Mouse (Mus musculus): ENCODE data around the gene Poldip2. TPM values are rescaled to one million over a fixed set of nuclear protein-coding genes. Genes with fewer than 3 reads are reported as not detected.

Poldip2 gene
- polyA plus RNA-seq, 1 experiment from 2014 or later = 185 TPM

DNA sequence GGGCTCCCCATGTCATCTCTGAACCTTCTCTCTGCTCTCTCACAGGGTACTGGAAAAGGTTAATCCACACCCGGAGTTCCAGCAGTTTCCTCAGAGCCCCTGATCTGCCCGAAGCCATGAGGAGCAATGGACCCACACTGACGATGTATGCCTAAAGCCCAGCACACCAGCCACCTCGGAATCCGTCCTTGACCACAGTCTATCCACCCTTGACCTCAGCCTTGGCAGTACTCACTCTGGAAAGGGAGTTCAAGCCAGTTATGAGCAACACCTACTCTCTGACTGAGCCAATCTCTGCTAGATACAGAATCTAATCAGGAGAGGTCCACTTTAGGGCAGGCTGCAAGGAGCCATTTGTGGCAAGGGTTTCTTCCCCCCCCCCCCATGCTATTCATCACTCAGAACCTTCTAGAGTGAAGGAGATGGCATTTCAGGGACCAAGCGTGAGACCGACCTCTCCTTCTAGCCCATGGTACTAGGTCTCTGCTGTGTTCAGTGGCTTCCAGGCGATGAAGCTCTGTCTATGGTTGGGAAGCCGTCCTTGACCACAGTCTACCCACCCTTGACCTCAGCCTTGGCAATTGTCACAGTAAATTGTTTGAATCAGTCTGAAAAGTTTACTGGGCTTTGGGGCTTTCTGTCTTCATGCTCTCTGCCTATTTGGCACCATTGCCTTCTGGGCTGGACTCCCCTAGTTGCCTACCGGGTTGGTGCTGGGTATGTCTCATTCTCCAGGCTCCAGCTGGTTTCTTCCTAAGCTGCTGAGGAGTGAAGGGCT lies 40.5 kb upstream of the Poldip2 start:
- Histone ChIP-seq H3K36me3 (ENCODE audit: control insufficient read depth, insufficient read depth, low read length) (peaks cover 23% of the 10 kb centered on the region), H3K4me1 (ENCODE audit: control insufficient read depth, insufficient read depth, low read length) (peaks cover 2% of the 10 kb centered on the region; the same call in 1 of the 2 replicates), H3K4me3 (ENCODE audit: low read depth, low read length) (no peak overlapping the region), H3K27ac (ENCODE audit: low read depth, low read length) (no peak overlapping the region), H3K9ac (ENCODE audit: low read length) (no peak overlapping the region), H3K27me3 (replicated peaks; ENCODE audit: control insufficient read depth, insufficient read depth, low read length) (no peaks in the 10 kb centered on the region), H3K4me2 (ENCODE audit: low read length) (no peak overlapping the region), H3K9me3 (replicated peaks; ENCODE audit: control insufficient read depth, low read length) (no peaks in the 10 kb centered on the region)
- no peak for ATAC-seq
- 90% methylated on average over 10 of the region's 10 CpGs for WGBS
- DNase-seq (ENCODE audit: low spot score) = no peak

GRCm38 (mm10) chr11:78475289-78475688 lies 36.7 kb upstream of the Poldip2 start:
- ATAC-seq (no peak), DNase-seq (ENCODE audit: low spot score) (no peak)
- 88% methylated on average over 3 of the region's 3 CpGs for WGBS
- Histone ChIP-seq H3K4me3 (ENCODE audit: low read depth, low read length) (no peak overlapping the region), H3K36me3 (ENCODE audit: control insufficient read depth, insufficient read depth, low read length) (peaks cover 31% of the 10 kb centered on the region), H3K9me3 (replicated peaks; ENCODE audit: control insufficient read depth, low read length) (no peaks in the 10 kb centered on the region), H3K27me3 (replicated peaks; ENCODE audit: control insufficient read depth, insufficient read depth, low read length) (no peaks in the 10 kb centered on the region), H3K4me1 (ENCODE audit: control insufficient read depth, insufficient read depth, low read length) (no peaks in the 10 kb centered on the region), H3K4me2 (ENCODE audit: low read length) (no peak overlapping the region), H3K27ac (ENCODE audit: low read depth, low read length) (no peak overlapping the region), H3K9ac (ENCODE audit: low read length) (no peak overlapping the region)

GRCm38 (mm10) chr11:78483639-78484038 lies 28.4 kb upstream of the Poldip2 start:
- H3K4me1 ChIP-seq (ENCODE audit: control insufficient read depth, insufficient read depth, low read length) = no peaks in the 10 kb centered on the region
- no peak for ATAC-seq
- no peaks in the 10 kb centered on the region for H3K9me3 ChIP-seq (replicated peaks; ENCODE audit: control insufficient read depth, low read length)
- no peak overlapping the region for H3K27ac ChIP-seq (ENCODE audit: low read depth, low read length)
- no peak for DNase-seq (ENCODE audit: low spot score)
- peaks cover 69% of the 10 kb centered on the region for H3K36me3 ChIP-seq (ENCODE audit: control insufficient read depth, insufficient read depth, low read length)
- H3K4me3 ChIP-seq (ENCODE audit: low read depth, low read length) = no peak overlapping the region
- 61% methylated on average over 7 of the region's 7 CpGs for WGBS
- no peak overlapping the region for H3K9ac ChIP-seq (ENCODE audit: low read length)
- no peak overlapping the region for H3K4me2 ChIP-seq (ENCODE audit: low read length)
- H3K27me3 ChIP-seq (replicated peaks; ENCODE audit: control insufficient read depth, insufficient read depth, low read length) = 0 out of 2 replicates have a peak, but pooled peaks cover 2% of the 10 kb centered on the region

DNA sequence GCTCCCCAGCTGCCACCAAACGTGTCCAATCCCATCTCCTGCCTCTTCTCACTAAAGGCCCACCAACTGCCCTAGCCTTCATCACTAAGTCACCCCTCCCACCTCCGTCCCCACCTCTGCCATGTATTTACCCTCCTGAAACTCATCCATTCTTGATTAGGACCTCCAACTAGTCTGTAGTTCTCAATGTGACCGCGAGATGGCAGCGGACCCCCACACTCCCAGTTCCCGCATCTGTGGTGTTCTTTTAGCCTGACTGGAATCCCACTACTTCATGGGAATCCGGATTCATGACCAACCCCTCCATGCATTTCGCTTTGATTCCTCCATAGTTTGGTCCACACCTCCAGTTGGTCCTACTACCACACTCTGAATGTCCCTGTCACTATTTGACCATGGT lies 23.8 kb upstream of the Poldip2 start:
- Histone ChIP-seq H3K27me3 (replicated peaks; ENCODE audit: control insufficient read depth, insufficient read depth, low read length) (peaks cover 5% of the 10 kb centered on the region; the same call in 1 of the 2 replicates), H3K36me3 (ENCODE audit: control insufficient read depth, insufficient read depth, low read length) (peaks cover 37% of the 10 kb centered on the region), H3K9ac (ENCODE audit: low read length) (no peak overlapping the region), H3K4me3 (ENCODE audit: low read depth, low read length) (no peak overlapping the region), H3K4me1 (ENCODE audit: control insufficient read depth, insufficient read depth, low read length) (peaks cover 10% of the 10 kb centered on the region), H3K9me3 (replicated peaks; ENCODE audit: control insufficient read depth, low read length) (no peaks in the 10 kb centered on the region), H3K4me2 (ENCODE audit: low read length) (no peak overlapping the region), H3K27ac (ENCODE audit: low read depth, low read length) (no peak overlapping the region)
- 3% methylated on average over 8 of the region's 8 CpGs for WGBS
- ATAC-seq (peak; percentile 32; the same call in 1 of the 2 replicates), DNase-seq (ENCODE audit: low spot score) (peak; percentile 85)

- WGBS = 11% methylated on average over 48 of the region's 48 CpGs
- H3K9ac ChIP-seq (ENCODE audit: low read length) = peak overlapping the region; percentile 43; the same call in 1 of the 2 replicates
- H3K9me3 ChIP-seq (replicated peaks; ENCODE audit: control insufficient read depth, low read length) = no peaks in the 10 kb centered on the region
- H3K4me3 ChIP-seq (ENCODE audit: low read depth, low read length) = peak overlapping the region; percentile 27
- peaks cover 5% of the 10 kb centered on the region; the same call in 1 of the 2 replicates for H3K27me3 ChIP-seq (replicated peaks; ENCODE audit: control insufficient read depth, insufficient read depth, low read length)
- peaks cover 12% of the 10 kb centered on the region for H3K4me1 ChIP-seq (ENCODE audit: control insufficient read depth, insufficient read depth, low read length)
- H3K36me3 ChIP-seq (ENCODE audit: control insufficient read depth, insufficient read depth, low read length) = peaks cover 22% of the 10 kb centered on the region
- DNase-seq (ENCODE audit: low spot score) (peak; percentile 73), ATAC-seq (peak; percentile 75)
- no peak overlapping the region for H3K27ac ChIP-seq (ENCODE audit: low read depth, low read length)
- peak overlapping the region; percentile 50 for H3K4me2 ChIP-seq (ENCODE audit: low read length)
Observed at GRCm38 (mm10) chr11:78490781-78491241, 21.2 kb upstream of the Poldip2 start.

GRCm38 (mm10) chr11:78495904-78496303 lies 16.1 kb upstream of the Poldip2 start:
- no peak overlapping the region for H3K27ac ChIP-seq (ENCODE audit: low read depth, low read length)
- WGBS = 7% methylated on average over 6 of the region's 6 CpGs
- H3K36me3 ChIP-seq (ENCODE audit: control insufficient read depth, insufficient read depth, low read length) = no peaks in the 10 kb centered on the region
- peak; percentile 28 for DNase-seq (ENCODE audit: low spot score)
- ATAC-seq = no peak
- peak overlapping the region; percentile 87 for H3K4me3 ChIP-seq (ENCODE audit: low read depth, low read length)
- peak overlapping the region; percentile 82 for H3K4me2 ChIP-seq (ENCODE audit: low read length)
- no peaks in the 10 kb centered on the region for H3K9me3 ChIP-seq (replicated peaks; ENCODE audit: control insufficient read depth, low read length)
- peaks cover 15% of the 10 kb centered on the region for H3K4me1 ChIP-seq (ENCODE audit: control insufficient read depth, insufficient read depth, low read length)
- no peaks in the 10 kb centered on the region; the same call in 1 of the 2 replicates for H3K27me3 ChIP-seq (replicated peaks; ENCODE audit: control insufficient read depth, insufficient read depth, low read length)
- H3K9ac ChIP-seq (ENCODE audit: low read length) = peak overlapping the region; percentile 92; the same call in 1 of the 2 replicates

GRCm38 (mm10) chr11:78497071-78497541 lies 14.9 kb upstream of the Poldip2 start:
- DNase-seq (ENCODE audit: low spot score) (no peak), ATAC-seq (peak; percentile 75)
- WGBS = under 1% methylated on average over 44 of the region's 44 CpGs
- Histone ChIP-seq H3K9me3 (replicated peaks; ENCODE audit: control insufficient read depth, low read length) (no peaks in the 10 kb centered on the region), H3K4me2 (ENCODE audit: low read length) (peak overlapping the region; percentile 82), H3K4me3 (ENCODE audit: low read depth, low read length) (peak overlapping the region; percentile 87), H3K27ac (ENCODE audit: low read depth, low read length) (peak overlapping the region; percentile 91), H3K9ac (ENCODE audit: low read length) (peak overlapping the region; percentile 92), H3K36me3 (ENCODE audit: control insufficient read depth, insufficient read depth, low read length) (no peaks in the 10 kb centered on the region), H3K4me1 (ENCODE audit: control insufficient read depth, insufficient read depth, low read length) (peaks cover 12% of the 10 kb centered on the region), H3K27me3 (replicated peaks; ENCODE audit: control insufficient read depth, insufficient read depth, low read length) (no peaks in the 10 kb centered on the region)

- peak; percentile 99 for DNase-seq (ENCODE audit: low spot score)
- H3K4me1 ChIP-seq (ENCODE audit: control insufficient read depth, insufficient read depth, low read length) = peaks cover 12% of the 10 kb centered on the region
- H3K4me2 ChIP-seq (ENCODE audit: low read length) = peak within 1 kb of the TSS; percentile 82
- ATAC-seq = peak; percentile 97
- WGBS = 3% methylated on average over 36 of the region's 36 CpGs
- peak within 1 kb of the TSS; percentile 91 for H3K27ac ChIP-seq (ENCODE audit: low read depth, low read length)
- H3K27me3 ChIP-seq (replicated peaks; ENCODE audit: control insufficient read depth, insufficient read depth, low read length) = no peaks in the 10 kb centered on the region
- H3K4me3 ChIP-seq (ENCODE audit: low read depth, low read length) = peak within 1 kb of the TSS; percentile 87
- H3K36me3 ChIP-seq (ENCODE audit: control insufficient read depth, insufficient read depth, low read length) = no peaks in the 10 kb centered on the region
- H3K9me3 ChIP-seq (replicated peaks; ENCODE audit: control insufficient read depth, low read length) = no peaks in the 10 kb centered on the region
- H3K9ac ChIP-seq (ENCODE audit: low read length) = peak within 1 kb of the TSS; percentile 92
Observed at GRCm38 (mm10) chr11:78497544-78498522, 14.2 kb upstream of the Poldip2 start, which contains the start of gene Sarm1. Gene Sarm1 (minus strand): TSS chr11:78497754.
